Mouse (Mus musculus) hindlimb bud, embryonic 11.5 days (tissue): ENCODE data around the gene Kctd12.

Source experiments
- DNase-seq: peaks from one replicate; pipeline ENCODE4 v3.0.0-alpha.2; 2012; ENCODE audit warnings: low read depth, low spot score; ENCODE audit errors: extremely low spot score

Gene Kctd12

GRCm38 (mm10) chr14:102966241-102966640 is 16.2 kb downstream of the Kctd12 start:
- no peak for DNase-seq

GRCm38 (mm10) chr14:102965841-102966240 is 16.6 kb downstream of the Kctd12 start:
- no peak for DNase-seq

DNA sequence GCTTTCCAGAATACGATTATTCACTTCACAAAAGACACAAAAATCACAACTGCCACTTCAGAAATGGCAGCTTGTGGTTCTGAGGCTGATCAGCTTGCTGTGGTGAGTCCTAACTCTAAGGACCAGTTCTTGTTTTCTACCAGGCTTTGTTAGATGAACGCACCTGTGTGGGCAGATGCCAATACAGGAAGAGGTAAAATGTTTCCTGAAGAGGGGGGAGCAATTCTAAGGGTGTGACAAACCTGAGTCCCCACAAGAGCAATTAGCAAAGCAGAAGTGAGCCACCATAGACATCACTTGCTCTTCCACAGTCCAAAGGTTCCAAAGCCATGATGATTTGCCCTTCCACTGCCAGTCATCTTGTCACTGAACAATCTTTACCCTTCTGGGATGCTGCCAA is 20.4 kb downstream of the Kctd12 start:
- no peak for DNase-seq

GRCm38 (mm10) chr14:102953511-102953910 is 28.9 kb downstream of the Kctd12 start:
- DNase-seq: no peak

GRCm38 (mm10) chr14:102951974-102952373 is 30.5 kb downstream of the Kctd12 start:
- no peak for DNase-seq

- DNase-seq: no peak
Observed at GRCm38 (mm10) chr14:102947796-102948195, 34.6 kb downstream of the Kctd12 start.

GRCm38 (mm10) chr14:102942222-102942843 is 40.1 kb downstream of the Kctd12 start:
- DNase-seq: no peak

GRCm38 (mm10) chr14:102934878-102935277 is 47.6 kb downstream of the Kctd12 start:
- no peak for DNase-seq

- no peak for DNase-seq
Observed at GRCm38 (mm10) chr14:102930933-102931332, 51.5 kb downstream of the Kctd12 start.

DNA sequence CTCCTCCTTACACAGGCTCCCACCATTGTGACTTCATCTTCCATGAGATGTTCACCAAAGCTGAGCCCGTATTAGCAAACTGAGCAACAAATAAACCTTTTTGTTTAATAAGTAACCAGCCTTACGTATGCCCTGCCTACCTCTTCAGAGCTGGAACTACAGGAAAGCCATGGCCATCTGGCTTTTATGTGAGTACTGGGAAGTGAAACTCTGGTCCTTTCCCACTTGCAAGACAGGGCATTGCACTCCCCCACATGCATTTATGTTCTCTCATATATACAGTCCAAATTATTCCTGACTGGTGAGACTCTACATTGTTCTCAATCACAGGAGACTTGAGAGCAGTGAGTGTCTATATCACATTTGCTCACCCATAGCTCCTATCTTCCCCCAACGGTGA is 52.9 kb downstream of the Kctd12 start:
- no peak for DNase-seq

DNA sequence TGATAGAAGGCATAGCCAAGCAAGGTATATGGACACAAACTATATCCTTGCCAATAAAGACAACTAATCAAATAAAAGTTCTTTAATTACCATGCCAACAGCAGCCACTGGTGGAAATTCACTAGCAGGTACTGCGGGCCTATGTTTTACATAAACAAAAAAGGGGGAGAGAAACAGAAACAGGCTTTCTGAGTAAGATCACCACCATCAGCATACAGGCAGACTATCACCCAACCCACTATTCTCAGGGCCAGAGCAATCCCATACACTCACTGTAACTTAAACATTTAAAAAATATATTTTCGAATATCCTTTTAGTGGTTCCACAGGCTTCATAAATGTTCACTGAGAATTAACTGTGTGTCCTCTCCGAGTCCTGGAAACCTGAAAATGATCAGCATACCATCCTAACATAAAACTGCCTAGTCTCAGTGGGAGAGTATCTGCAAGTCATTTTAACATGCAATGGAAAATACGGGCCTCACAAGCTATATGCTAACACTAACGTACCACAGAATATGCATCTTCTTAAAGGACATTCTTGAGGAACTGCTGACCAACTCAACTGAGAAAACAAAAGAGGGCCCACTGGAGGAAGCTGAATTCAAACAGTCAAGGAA is 54.5 kb downstream of the Kctd12 start:
- DNase-seq: no peak
